Mouse (Mus musculus) limb, embryonic 15.5 days (tissue): Measurements from ENCODE around the gene Dync1i1. TPM values are rescaled to one million over a fixed set of nuclear protein-coding genes. Genes with fewer than 3 reads are reported as not detected.

Experiments used
- ATAC-seq: fragments of 200-750 bp; cut with Nextera tagmentation; 2 replicates; pipeline ENCODE4 v1.8.0; 2017; ENCODE audit warnings: low read depth, moderate TSS enrichment; ENCODE audit not compliant: insufficient number of reproducible peaks, low FRiP score, low TSS enrichment
- H3K27ac ChIP-seq: fragments of 300-500 bp; sonication (generic); 2 replicates; pipeline ENCODE4 v1.5.1; 2015; ENCODE audit warnings: moderate library complexity, mild to moderate bottlenecking, inconsistent platforms
- H3K27me3 ChIP-seq: fragments of 300-500 bp; sonication (generic); 2 replicates; pipeline ENCODE4 v1.6.1; 2015; ENCODE audit warnings: inconsistent platforms
- H3K36me3 ChIP-seq: fragments of 300-500 bp; sonication (generic); 2 replicates; pipeline ENCODE4 v1.6.1; 2015; ENCODE audit warnings: inconsistent platforms
- H3K4me1 ChIP-seq: fragments of 300-500 bp; sonication (generic); 2 replicates; pipeline ENCODE4 v1.6.1; 2015; ENCODE audit warnings: inconsistent platforms
- H3K4me2 ChIP-seq: fragments of 300-500 bp; sonication (generic); 2 replicates; pipeline ENCODE4 v1.6.1; 2015; ENCODE audit warnings: mild to moderate bottlenecking, inconsistent platforms
- H3K4me3 ChIP-seq: fragments of 300-500 bp; sonication (generic); 2 replicates; pipeline ENCODE4 v1.5.1; 2015; ENCODE audit warnings: mild to moderate bottlenecking, inconsistent platforms
- H3K9ac ChIP-seq: fragments of 300-500 bp; sonication (generic); 2 replicates; pipeline ENCODE4 v1.6.1; 2015; ENCODE audit warnings: inconsistent platforms
- H3K9me3 ChIP-seq: fragments of 300-500 bp; sonication (generic); 2 replicates; pipeline ENCODE4 v1.6.1; 2016; ENCODE audit warnings: inconsistent platforms
- WGBS: fragments of 180-500 bp; shearing (Covaris S2); methylation state at CpG from one replicate; pipeline ENCODE4 v1.1.7; 2015; 5-methylcytosine and 5-hydroxymethylcytosine counted together
- polyA plus RNA-seq: library from polyadenylated mRNA; unstranded; fragments of >200 nt; fragmentation: Nextera tagmentation; extraction: Ambion mirVana; gene quantifications from 2 replicates; pipeline ENCODE4 v1.2.1, GENCODE M21; 2015

Dync1i1 gene
- polyA plus RNA-seq, 1 experiment from 2014 or later, result 8.6 TPM

DNA sequence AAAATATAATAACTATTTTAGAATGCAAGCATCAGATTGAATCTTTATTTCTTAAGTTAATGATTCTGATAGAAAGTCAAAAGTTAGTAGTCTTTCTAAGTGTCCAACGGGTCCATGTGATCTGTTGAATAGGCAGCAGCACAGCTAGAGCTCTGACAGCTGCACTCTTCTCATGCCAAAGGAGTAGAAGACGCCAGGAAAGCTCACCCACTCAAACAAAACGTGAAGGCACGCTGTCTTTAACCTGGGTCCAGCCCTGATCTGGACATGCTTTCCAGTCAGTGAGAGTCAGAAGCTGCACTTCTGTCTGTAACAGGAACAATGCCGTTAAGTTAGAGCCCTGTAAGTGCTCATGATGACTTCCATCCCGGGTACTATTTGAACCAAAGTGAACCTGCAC is 56.3 kb downstream of the Dync1i1 start:
- Histone ChIP-seq H3K4me3 (no peak overlapping the region), H3K9me3 (no peaks in the 10 kb centered on the region), H3K36me3 (no peaks in the 10 kb centered on the region), H3K27me3 (no peaks in the 10 kb centered on the region), H3K27ac (no peak overlapping the region), H3K4me1 (no peaks in the 10 kb centered on the region), H3K4me2 (no peak overlapping the region), H3K9ac (no peak overlapping the region)
- 67% methylated on average over 6 of the region's 6 CpGs for WGBS
- ATAC-seq, result no peak

DNA sequence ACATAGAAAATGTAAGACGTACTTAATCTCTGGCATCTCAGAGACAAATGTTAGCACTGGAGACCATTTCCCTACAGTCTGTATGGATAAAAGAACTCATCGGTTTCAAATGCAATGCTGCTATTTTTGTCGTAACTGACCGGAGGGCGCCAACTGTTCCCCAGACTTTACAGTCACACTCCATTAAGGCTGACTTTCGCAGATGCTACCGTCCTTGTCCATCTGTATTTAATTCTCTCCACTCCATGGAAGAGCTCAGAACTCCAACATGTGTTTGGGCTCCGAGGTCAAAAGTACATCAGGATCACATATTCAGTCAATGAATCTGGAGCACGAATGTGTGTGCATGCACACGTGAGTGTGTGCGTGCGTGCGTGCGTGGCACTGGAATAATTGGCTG is 58.4 kb downstream of the Dync1i1 start:
- Histone ChIP-seq H3K36me3 (no peaks in the 10 kb centered on the region), H3K4me1 (no peaks in the 10 kb centered on the region), H3K4me2 (no peak overlapping the region), H3K27me3 (no peaks in the 10 kb centered on the region), H3K9ac (no peak overlapping the region), H3K27ac (no peak overlapping the region), H3K9me3 (no peaks in the 10 kb centered on the region), H3K4me3 (no peak overlapping the region)
- WGBS, result 69% methylated on average over 14 of the region's 14 CpGs
- ATAC-seq, result no peak

DNA sequence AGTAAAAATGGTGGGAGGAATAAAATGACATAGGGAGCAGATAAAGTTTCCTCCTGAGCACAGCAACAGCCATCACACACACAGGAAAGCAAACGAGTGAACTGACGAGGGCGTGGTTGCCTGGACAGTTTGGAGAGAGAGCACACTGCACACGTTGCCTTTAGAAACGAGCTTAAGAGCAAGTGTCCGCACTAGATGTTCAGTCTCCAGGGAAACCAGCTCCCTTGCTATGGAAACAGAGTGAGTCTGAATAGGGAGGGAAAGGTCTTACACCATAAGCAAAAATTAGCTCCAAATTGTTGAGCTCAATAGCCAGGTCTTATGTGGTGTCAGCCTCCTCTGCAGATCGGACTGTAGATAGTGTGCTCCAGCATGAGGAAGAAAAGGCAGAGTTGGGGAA is 65.2 kb downstream of the Dync1i1 start:
- Histone ChIP-seq H3K27ac (no peak overlapping the region), H3K4me3 (no peak overlapping the region), H3K9me3 (no peaks in the 10 kb centered on the region), H3K27me3 (no peaks in the 10 kb centered on the region), H3K4me2 (no peak overlapping the region), H3K36me3 (no peaks in the 10 kb centered on the region), H3K9ac (no peak overlapping the region), H3K4me1 (no peaks in the 10 kb centered on the region)
- 76% methylated on average over 7 of the region's 7 CpGs for WGBS
- no peak for ATAC-seq

DNA sequence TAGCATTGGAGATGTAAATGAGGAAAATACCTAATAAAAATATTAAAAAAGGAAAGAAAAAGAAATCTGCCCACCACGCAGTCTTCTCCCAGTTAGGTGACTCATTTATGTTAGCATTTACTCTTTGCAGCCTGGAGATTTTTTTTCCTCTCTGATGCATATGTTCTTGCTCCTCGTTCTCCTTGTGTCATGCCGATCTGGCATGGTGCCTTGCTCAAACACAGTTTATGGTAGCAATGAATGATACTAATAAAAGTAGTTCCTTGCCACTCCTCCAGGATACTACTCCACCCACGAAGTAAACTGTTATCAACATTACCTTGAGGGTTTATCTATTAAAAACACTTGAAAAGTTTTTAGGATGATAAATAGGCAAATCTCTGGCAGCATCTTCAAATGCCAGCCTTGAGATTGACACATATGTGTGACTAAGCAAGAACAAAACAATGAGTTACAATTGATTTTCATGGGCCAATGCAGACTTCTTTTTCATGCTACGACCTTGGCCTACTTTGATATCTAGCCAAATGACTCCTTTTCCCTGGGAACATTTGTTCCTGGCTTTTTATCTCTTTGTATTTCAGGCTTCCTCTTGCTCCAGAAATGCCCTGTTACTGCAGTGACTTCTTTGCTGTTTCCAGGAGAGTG is 68.8 kb downstream of the Dync1i1 start:
- Histone ChIP-seq H3K27ac (no peak overlapping the region), H3K4me2 (no peak overlapping the region), H3K4me1 (no peaks in the 10 kb centered on the region), H3K27me3 (no peaks in the 10 kb centered on the region), H3K4me3 (no peak overlapping the region), H3K9ac (no peak overlapping the region), H3K36me3 (no peaks in the 10 kb centered on the region), H3K9me3 (no peaks in the 10 kb centered on the region)
- 54% methylated on average over 5 of the region's 5 CpGs for WGBS
- no peak for ATAC-seq

DNA sequence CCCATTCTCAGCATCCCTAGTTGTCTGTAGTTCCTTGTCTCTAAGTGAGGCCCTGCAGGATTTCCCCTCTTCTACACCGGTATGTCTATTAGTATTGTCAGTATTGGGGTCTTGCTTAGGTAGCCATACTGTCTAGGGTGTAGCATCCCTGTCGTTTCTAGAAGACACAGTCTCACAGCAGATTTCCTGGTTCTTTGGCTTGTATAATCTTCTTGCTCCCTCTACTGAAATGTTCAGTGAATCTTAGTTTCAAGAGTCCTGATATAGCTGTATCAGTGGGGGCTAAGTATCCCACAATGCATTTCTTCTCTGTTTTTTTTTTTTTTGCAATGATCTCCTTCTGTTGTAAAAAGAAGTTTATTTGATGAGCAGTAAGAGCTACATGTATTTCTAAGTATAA is 69.9 kb downstream of the Dync1i1 start:
- Histone ChIP-seq H3K9ac (no peak overlapping the region), H3K36me3 (no peaks in the 10 kb centered on the region), H3K9me3 (no peaks in the 10 kb centered on the region), H3K4me2 (no peak overlapping the region), H3K4me3 (no peak overlapping the region), H3K4me1 (no peaks in the 10 kb centered on the region), H3K27me3 (no peaks in the 10 kb centered on the region), H3K27ac (no peak overlapping the region)
- WGBS, result 69% methylated on average over 2 of the region's 2 CpGs
- no peak for ATAC-seq

DNA sequence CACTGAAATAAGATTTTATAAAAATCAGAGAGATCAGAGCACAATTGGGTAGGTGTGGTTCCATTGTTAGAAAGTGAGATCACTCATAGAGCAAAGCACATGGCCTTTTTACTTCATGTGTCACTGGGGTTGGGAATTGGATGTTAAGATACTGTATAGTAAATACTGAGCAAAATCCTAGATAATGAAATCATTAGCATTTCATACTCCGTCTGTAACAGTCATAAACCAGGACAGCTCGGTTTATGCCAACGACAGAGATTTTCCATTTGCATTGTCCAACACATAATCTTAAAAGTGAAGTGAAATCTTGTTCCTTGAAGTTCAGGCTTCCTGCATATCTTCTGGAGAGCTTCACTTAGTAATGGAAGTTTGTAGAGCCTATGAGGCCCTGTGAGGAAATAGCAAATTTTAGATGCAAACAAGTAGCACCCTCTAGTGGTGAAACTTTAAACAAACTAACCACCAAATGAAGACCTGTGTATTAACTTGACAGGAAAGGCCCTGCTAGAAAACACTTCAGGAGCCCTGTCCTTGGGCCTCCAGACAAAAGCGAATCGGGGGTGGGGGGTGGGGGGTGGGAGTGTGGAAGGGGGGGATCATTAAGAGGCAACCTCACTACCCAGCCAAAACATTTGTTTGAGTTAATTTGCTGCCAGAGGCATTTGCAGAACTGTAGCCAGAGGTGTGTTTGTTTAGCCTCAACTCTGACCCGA is 76.8 kb downstream of the Dync1i1 start:
- Histone ChIP-seq H3K36me3 (no peaks in the 10 kb centered on the region), H3K27me3 (no peaks in the 10 kb centered on the region), H3K4me3 (no peak overlapping the region), H3K9me3 (no peaks in the 10 kb centered on the region), H3K9ac (no peak overlapping the region), H3K4me2 (no peak overlapping the region), H3K27ac (no peak overlapping the region), H3K4me1 (peaks cover 4% of the 10 kb centered on the region)
- peak; percentile 41 for ATAC-seq
- 37% methylated on average over 6 of the region's 6 CpGs for WGBS

DNA sequence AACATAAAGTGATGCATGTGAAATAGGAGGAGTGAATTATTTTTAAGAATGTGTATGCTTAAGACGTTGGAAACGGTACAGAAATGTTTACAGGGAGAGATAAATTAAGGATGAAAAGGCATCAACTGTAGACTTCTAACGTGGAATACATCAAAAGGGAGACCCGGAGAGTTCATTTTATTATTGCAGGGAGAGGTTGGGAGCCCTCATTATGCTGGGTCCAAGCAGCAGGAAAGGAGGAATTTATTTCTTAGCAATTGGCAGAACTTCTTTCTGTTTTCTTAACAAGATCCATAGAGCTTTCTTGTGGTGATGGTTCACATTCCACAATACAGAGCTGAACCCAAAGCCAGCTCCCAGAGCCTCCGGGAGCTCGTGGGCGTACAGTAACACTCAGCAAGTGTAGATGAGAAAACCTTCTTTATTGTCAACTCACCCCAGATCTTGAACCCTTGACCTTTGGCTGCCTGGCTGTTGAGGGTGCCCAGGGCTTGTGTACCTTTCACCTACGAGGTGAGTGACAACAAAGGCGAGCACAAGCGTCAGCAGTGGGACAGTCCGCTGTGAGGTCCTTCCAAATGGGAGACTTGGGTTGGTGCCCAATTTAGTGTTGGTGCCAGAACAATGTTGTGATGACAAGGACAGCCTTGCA is 77.5 kb downstream of the Dync1i1 start:
- peaks cover 9% of the 10 kb centered on the region for H3K4me1 ChIP-seq
- H3K36me3 ChIP-seq, result no peaks in the 10 kb centered on the region
- H3K4me3 ChIP-seq, result no peak overlapping the region
- no peak overlapping the region for H3K4me2 ChIP-seq
- peak; percentile 71; the same call in 1 of the 2 replicates for ATAC-seq
- no peaks in the 10 kb centered on the region for H3K27me3 ChIP-seq
- H3K27ac ChIP-seq, result 0 out of 2 replicates have a peak overlapping the region, but pooled peaks have one; percentile 18
- H3K9me3 ChIP-seq, result no peaks in the 10 kb centered on the region
- 33% methylated on average over 11 of the region's 11 CpGs for WGBS
- H3K9ac ChIP-seq, result no peak overlapping the region

DNA sequence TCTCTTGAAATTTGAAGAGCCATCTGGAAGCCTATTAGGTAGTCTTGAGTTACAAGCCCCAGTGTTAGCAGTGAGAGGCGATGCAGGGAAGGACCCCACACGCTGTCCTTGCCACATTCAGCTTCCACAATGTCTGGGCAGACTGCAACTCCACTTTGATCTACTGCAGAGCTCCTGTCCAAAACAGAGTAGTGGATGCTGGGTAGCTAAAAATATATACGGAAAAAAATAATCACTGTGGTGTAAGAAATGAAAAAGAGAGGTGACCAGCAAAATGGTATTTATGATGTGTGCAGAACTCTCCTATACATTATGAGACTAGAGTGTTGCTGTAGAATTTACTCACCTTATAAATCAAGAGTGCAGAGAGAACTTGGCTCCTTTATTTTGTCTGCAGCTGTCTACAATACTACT is 82.6 kb downstream of the Dync1i1 start:
- H3K9me3 ChIP-seq, result no peaks in the 10 kb centered on the region
- 0 out of 2 replicates have a peak overlapping the region, but pooled peaks have one; percentile 11 for H3K27ac ChIP-seq
- 0 out of 2 replicates have a peak, but pooled peaks have one; percentile 49 for ATAC-seq
- H3K9ac ChIP-seq, result no peak overlapping the region
- H3K36me3 ChIP-seq, result no peaks in the 10 kb centered on the region
- H3K27me3 ChIP-seq, result no peaks in the 10 kb centered on the region
- peaks cover 13% of the 10 kb centered on the region for H3K4me1 ChIP-seq
- no peak overlapping the region for H3K4me2 ChIP-seq
- H3K4me3 ChIP-seq, result no peak overlapping the region
- 21% methylated on average over 3 of the region's 3 CpGs for WGBS

DNA sequence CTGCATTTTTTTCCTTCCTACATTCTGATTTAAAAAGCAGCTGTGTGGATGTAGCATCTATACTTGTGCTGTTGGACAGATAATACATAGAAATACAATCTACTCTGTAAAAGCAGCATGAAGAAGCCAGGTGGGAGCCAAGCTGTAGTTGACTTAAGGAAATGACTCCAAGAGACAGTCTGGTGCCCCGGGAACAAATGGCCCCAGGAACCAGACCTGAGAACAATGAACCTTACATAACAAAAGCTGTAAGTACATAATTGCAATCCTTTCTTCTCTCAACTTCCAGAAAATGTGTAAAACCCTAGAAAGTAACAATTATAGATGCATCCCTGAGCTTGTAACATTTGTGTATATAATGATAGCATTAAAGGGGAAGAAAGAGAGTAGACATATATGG is 86.6 kb downstream of the Dync1i1 start:
- no peak overlapping the region for H3K4me2 ChIP-seq
- 59% methylated on average over 1 of the region's 1 CpGs for WGBS
- no peaks in the 10 kb centered on the region for H3K9me3 ChIP-seq
- no peak overlapping the region for H3K27ac ChIP-seq
- H3K36me3 ChIP-seq, result no peaks in the 10 kb centered on the region
- ATAC-seq, result no peak
- peaks cover 15% of the 10 kb centered on the region for H3K4me1 ChIP-seq
- no peak overlapping the region for H3K4me3 ChIP-seq
- no peak overlapping the region for H3K9ac ChIP-seq
- H3K27me3 ChIP-seq, result no peaks in the 10 kb centered on the region

DNA sequence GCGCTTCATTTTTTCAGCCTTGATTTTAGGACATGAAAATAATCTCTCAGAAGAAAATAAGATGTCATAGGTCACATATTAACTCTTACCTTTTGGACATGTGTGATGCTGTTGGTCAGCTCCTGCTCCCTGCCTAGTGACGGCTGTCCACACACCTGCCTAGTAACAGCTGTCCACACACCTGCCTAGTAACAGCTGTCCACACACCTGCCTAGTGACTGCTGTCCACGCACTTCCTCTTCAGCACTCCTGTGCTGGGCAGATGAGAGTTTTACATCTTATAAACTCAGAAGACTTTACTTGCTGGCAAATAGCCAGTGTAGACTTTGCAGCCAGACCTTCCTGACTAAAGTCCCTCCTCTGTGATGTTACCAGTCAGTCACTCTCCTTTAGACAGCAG is 94.2 kb downstream of the Dync1i1 start:
- Histone ChIP-seq H3K27ac (no peak overlapping the region), H3K27me3 (no peaks in the 10 kb centered on the region), H3K4me3 (no peak overlapping the region), H3K36me3 (no peaks in the 10 kb centered on the region), H3K4me1 (peaks cover 12% of the 10 kb centered on the region), H3K4me2 (no peak overlapping the region), H3K9ac (no peak overlapping the region), H3K9me3 (no peaks in the 10 kb centered on the region)
- 75% methylated on average over 3 of the region's 3 CpGs for WGBS
- no peak for ATAC-seq

DNA sequence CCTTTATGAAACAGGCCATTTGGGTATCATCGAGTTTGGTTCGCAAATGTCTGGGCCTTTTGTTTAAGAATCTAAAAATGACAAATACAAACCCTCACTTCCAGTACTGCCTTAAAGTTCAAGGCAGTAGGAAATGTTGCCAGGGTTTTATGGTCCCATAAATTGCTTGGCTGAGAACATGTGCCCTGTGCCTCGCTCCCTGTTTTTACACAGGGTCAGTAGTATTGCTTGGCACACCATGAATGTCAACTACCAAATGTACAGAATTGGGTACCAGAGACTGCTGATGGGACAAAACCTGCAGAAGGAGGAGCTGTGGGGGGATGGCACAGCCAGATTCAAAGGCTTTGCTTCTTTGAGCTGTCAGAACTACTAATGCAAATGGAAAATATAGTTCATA is 100.0 kb downstream of the Dync1i1 start:
- Histone ChIP-seq H3K4me1 (peaks cover 24% of the 10 kb centered on the region), H3K9ac (no peak overlapping the region), H3K27me3 (no peaks in the 10 kb centered on the region), H3K4me2 (no peak overlapping the region), H3K4me3 (no peak overlapping the region), H3K9me3 (no peaks in the 10 kb centered on the region), H3K27ac (peak overlapping the region; percentile 71; the same call in 1 of the 2 replicates), H3K36me3 (no peaks in the 10 kb centered on the region)
- peak; percentile 64; the same call in 1 of the 2 replicates for ATAC-seq
- WGBS, result 23% methylated on average over 3 of the region's 3 CpGs

DNA sequence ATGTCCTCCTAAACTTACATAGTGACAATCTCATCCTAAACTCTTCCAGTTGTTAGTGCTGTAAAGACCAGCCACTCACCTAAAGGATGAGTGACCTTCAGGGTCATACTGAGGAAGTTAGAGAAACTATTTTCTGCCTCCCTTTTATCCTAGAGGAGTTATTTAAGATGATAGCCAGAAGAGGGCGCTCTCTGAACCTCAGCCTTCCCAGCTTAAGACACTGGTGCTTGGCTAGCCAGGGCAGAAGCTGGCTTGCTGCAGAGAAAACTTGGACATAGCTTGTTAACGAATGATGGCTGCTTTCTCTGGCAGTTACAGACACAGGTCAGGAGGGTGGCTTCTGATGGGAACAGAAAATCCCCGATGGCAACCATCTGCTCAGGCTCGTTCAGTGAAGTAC is 101.6 kb downstream of the Dync1i1 start:
- no peak overlapping the region for H3K9ac ChIP-seq
- H3K4me3 ChIP-seq, result no peak overlapping the region
- H3K4me2 ChIP-seq, result no peak overlapping the region
- H3K27ac ChIP-seq, result no peak overlapping the region
- ATAC-seq, result no peak
- no peaks in the 10 kb centered on the region for H3K9me3 ChIP-seq
- H3K4me1 ChIP-seq, result peaks cover 24% of the 10 kb centered on the region
- no peaks in the 10 kb centered on the region for H3K27me3 ChIP-seq
- H3K36me3 ChIP-seq, result no peaks in the 10 kb centered on the region
- WGBS, result 47% methylated on average over 4 of the region's 4 CpGs
